Mouse (Mus musculus): Measurements from ENCODE around the gene Mrpl30.

- no peak for TF ChIP-seq ETS1 (conservative IDR thresholded peaks at IDR 0.05; ENCODE audit: low read depth, low read length)
- TF ChIP-seq E2F4 (IDR thresholded peaks at IDR 0.05; ENCODE audit: insufficient replicate concordance, low read depth, low read length): no peak
- no peak for TF ChIP-seq HCFC1 (IDR thresholded peaks at IDR 0.05; ENCODE audit: low read depth, low read length)
- no peak for TF ChIP-seq MAFK (IDR thresholded peaks at IDR 0.05; ENCODE audit: insufficient replicate concordance, low read length)
Measured at GRCm38 (mm10) chr1:37846878-37847277, 43.4 kb upstream of the Mrpl30 start.
